In the genomic region with DNA sequence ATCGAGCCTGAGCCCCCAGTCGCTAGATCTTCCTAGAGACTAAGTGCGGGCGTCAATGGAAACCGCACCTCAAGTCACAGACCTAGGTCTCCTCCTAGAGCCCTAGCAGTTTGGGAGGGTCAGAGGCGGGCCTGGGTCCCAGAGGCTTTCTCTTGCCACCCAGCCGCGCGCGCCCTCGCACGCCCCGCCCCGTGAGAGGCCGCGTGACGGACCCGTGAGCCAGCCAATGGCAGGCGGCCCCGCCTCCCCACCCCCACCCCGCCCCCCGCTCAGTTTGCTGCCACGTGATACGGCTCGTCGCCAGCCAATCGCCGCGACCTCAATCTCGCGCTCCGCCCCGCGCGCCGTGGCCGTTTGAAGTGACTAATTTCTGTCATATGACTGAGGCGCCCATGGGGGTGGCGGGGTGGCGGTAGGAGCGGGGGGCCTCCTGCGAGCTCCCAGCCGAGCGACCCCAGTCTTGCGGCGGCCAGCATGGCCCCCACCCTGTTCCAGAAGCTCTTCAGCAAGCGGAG, we compare ENCODE assay signal across 8 mouse cellular contexts. TPM values are rescaled to one million over a fixed set of nuclear protein-coding genes. Genes with fewer than 3 reads are reported as not detected.
DNase-seq lines count a peak whose midpoint lies in the region; ATAC-seq and TF ChIP-seq lines count a peak whose summit lies in the region.

A gene (plus strand): TSS at position 377 of the 515 bp plus-strand sequence.

- no peak; the same call in 1 of the 2 replicates for TF ChIP-seq EP300 in liver, embryonic 14.5 days (IDR thresholded peaks at IDR 0.05; ENCODE audit: low read depth)
- no peak for TF ChIP-seq EP300 in stomach, postnatal 0 days (optimal IDR thresholded peaks at IDR 0.05)

- no peaks in the 10 kb centered on the region for H3K36me3 ChIP-seq in heart, embryonic 15.5 days
- no peaks in the 10 kb centered on the region for H3K36me3 ChIP-seq in liver, embryonic 14.5 days (replicated peaks; ENCODE audit: control insufficient read depth, insufficient read depth, low read depth)
- H3K36me3 ChIP-seq in neural tube, embryonic 11.5 days (ENCODE audit: control insufficient read depth, insufficient read depth, low read length), result no peaks in the 10 kb centered on the region
- H3K36me3 ChIP-seq in stomach, postnatal 0 days (ENCODE audit: control insufficient read depth, insufficient read depth, low read length), result no peaks in the 10 kb centered on the region

- peak within 1 kb of the TSS; percentile 98 for H3K4me3 ChIP-seq in heart, embryonic 15.5 days
- peak within 1 kb of the TSS; percentile 94 to 96 for H3K4me3 ChIP-seq in liver, embryonic 14.5 days (ENCODE audit: insufficient read depth in 1 of 2, low read depth in 2 of 2, low read length in 2 of 2)
- peak within 1 kb of the TSS; percentile 89 for H3K4me3 ChIP-seq in neural tube, embryonic 11.5 days (ENCODE audit: low read depth, low read length)
- H3K4me3 ChIP-seq in stomach, postnatal 0 days (ENCODE audit: low read depth, low read length), result peak within 1 kb of the TSS; percentile 98

- no peak for TF ChIP-seq CTCF in liver, embryonic 14.5 days (IDR thresholded peaks at IDR 0.05; ENCODE audit: low read depth)
- TF ChIP-seq CTCF in stomach, postnatal 0 days (IDR thresholded peaks at IDR 0.05; ENCODE audit: low read depth), result no peak

- peak; percentile 85 for ATAC-seq in CD4-positive, CD25-positive, alpha-beta regulatory T cell, adult 4 months
- ATAC-seq in heart, embryonic 15.5 days (replicated peaks; ENCODE audit: insufficient number of reproducible peaks, insufficient read depth, low FRiP score, low read depth), result peak; percentile 97
- peak; percentile 97 for ATAC-seq in liver, embryonic 14.5 days (ENCODE audit: insufficient read depth)
- peak; percentile 97 for ATAC-seq in neural tube, embryonic 11.5 days (ENCODE audit: insufficient read depth, low FRiP score, low TSS enrichment)
- peak; percentile 97 for ATAC-seq in stomach, postnatal 0 days (ENCODE audit: low FRiP score, low TSS enrichment)

- DNase-seq in c-Kit-negative CD71-positive TER-119-positive erythroid progenitor cells, embryonic 14.5 days (ENCODE audit: low read depth, low spot score), result peak; percentile 84
- peak; percentile 49 for DNase-seq in fibroblast of lung, adult 2 months (ENCODE audit: low read depth)
- DNase-seq in kidney, postnatal 25 days, result peak; percentile 98
- peak; percentile 83 to 87 (median 84) for DNase-seq in liver, embryonic 14.5 days (ENCODE audit: low read depth in 3 of 3, low spot score in 3 of 3)
- DNase-seq in neural tube, embryonic 11.5 days (ENCODE audit: low spot score), result peak; percentile 94
- peak; percentile 96 for DNase-seq in stomach, postnatal 0 days (ENCODE audit: low spot score)

- H3K4me2 ChIP-seq in heart, embryonic 15.5 days, result peak within 1 kb of the TSS; percentile 66
- H3K4me2 ChIP-seq in liver, embryonic 14.5 days (ENCODE audit: low read depth), result peak within 1 kb of the TSS; percentile 71
- H3K4me2 ChIP-seq in neural tube, embryonic 11.5 days (ENCODE audit: low read depth), result peak within 1 kb of the TSS; percentile 70
- peak within 1 kb of the TSS; percentile 73 for H3K4me2 ChIP-seq in stomach, postnatal 0 days (replicated peaks; ENCODE audit: low read depth)

- peak within 1 kb of the TSS; percentile 95 for H3K27ac ChIP-seq in heart, embryonic 15.5 days
- peak within 1 kb of the TSS; percentile 65 for H3K27ac ChIP-seq in liver, embryonic 14.5 days
- H3K27ac ChIP-seq in neural tube, embryonic 11.5 days (ENCODE audit: low read depth, low read length), result peak within 1 kb of the TSS; percentile 63
- peak within 1 kb of the TSS; percentile 93 for H3K27ac ChIP-seq in stomach, postnatal 0 days (replicated peaks)

- under 1% methylated on average over 44 of the region's 47 CpGs for WGBS in heart, embryonic 15.5 days
- under 1% methylated on average over 47 of the region's 47 CpGs for WGBS in liver, embryonic 14.5 days (ENCODE audit: insufficient replicate concordance)
- WGBS in neural tube, embryonic 11.5 days, result 1% methylated on average over 39 of the region's 47 CpGs
- WGBS in stomach, postnatal 0 days, result under 1% methylated on average over 39 of the region's 47 CpGs

- peaks cover 11% of the 10 kb centered on the region for H3K4me1 ChIP-seq in heart, embryonic 15.5 days (replicated peaks)
- peaks cover 6 to 13% of the 10 kb centered on the region in 2 experiments for H3K4me1 ChIP-seq in liver, embryonic 14.5 days (replicated peaks; ENCODE audit: control insufficient read depth in 2 of 2, insufficient read depth in 2 of 2, low read length in 1 of 2)
- peaks cover 11% of the 10 kb centered on the region for H3K4me1 ChIP-seq in neural tube, embryonic 11.5 days (ENCODE audit: control insufficient read depth, insufficient read depth, low read length)
- H3K4me1 ChIP-seq in stomach, postnatal 0 days (replicated peaks; ENCODE audit: control insufficient read depth, insufficient read depth), result peaks cover 2% of the 10 kb centered on the region; the same call in 1 of the 2 replicates

- peak within 1 kb of the TSS; percentile 96 for H3K9ac ChIP-seq in heart, embryonic 15.5 days
- H3K9ac ChIP-seq in liver, embryonic 14.5 days (replicated peaks), result peak within 1 kb of the TSS; percentile 98
- H3K9ac ChIP-seq in neural tube, embryonic 11.5 days (ENCODE audit: low read length), result peak within 1 kb of the TSS; percentile 86
- H3K9ac ChIP-seq in stomach, postnatal 0 days (ENCODE audit: low read length), result peak within 1 kb of the TSS; percentile 96

- no peaks in the 10 kb centered on the region for H3K27me3 ChIP-seq in heart, embryonic 15.5 days
- no peaks in the 10 kb centered on the region; the same call in 1 of the 2 replicates for H3K27me3 ChIP-seq in liver, embryonic 14.5 days (ENCODE audit: control insufficient read depth, insufficient read depth, low read length)
- no peaks in the 10 kb centered on the region for H3K27me3 ChIP-seq in neural tube, embryonic 11.5 days (ENCODE audit: control insufficient read depth, insufficient read depth, low read length)
- H3K27me3 ChIP-seq in stomach, postnatal 0 days (ENCODE audit: control insufficient read depth, insufficient read depth, low read length), result no peaks in the 10 kb centered on the region

- no peaks in the 10 kb centered on the region for H3K9me3 ChIP-seq in heart, embryonic 15.5 days (replicated peaks)
- no peaks in the 10 kb centered on the region for H3K9me3 ChIP-seq in liver, embryonic 14.5 days (ENCODE audit: control insufficient read depth, low read length)
- H3K9me3 ChIP-seq in neural tube, embryonic 11.5 days (ENCODE audit: control insufficient read depth, low read length), result no peaks in the 10 kb centered on the region
- H3K9me3 ChIP-seq in stomach, postnatal 0 days (ENCODE audit: control insufficient read depth, low read length), result no peaks in the 10 kb centered on the region

RNA-seq across cellular contexts. Expression of the gene that starts here (rescaled TPM):
- polyA plus RNA-seq in CD4-positive, CD25-positive, alpha-beta regulatory T cell, adult 4 months (2017; shearing (Covaris generic)), result 10 to 100 TPM; 12.7 to 12.9 TPM
- 8.5 and 9.2 TPM in 2 replicates for polyA plus RNA-seq in heart, embryonic 15.5 days (2015; fragmentation: Nextera tagmentation; extraction: Ambion mirVana)
- 1.7 and 2.6 TPM in 2 replicates for polyA plus RNA-seq in liver, embryonic 14.5 days (2012; rRNA removed)
- 4.6 and 4.9 TPM in 2 replicates for polyA plus RNA-seq in liver, embryonic 14.5 days (2014; fragmentation: Nextera tagmentation; extraction: Ambion mirVana)
- polyA plus RNA-seq in neural tube, embryonic 11.5 days (2014; fragmentation: Nextera tagmentation; extraction: Ambion mirVana), result 12.9 and 13.8 TPM in 2 replicates
- 5.1 and 5.3 TPM in 2 replicates for polyA plus RNA-seq in stomach, postnatal 0 days (2015; fragmentation: Nextera tagmentation; extraction: Ambion mirVana)

Comparison
In these comparisons a context has a peak if more than half of its experiments do, and no peak if none do; other contexts are left out.
1. Peak in every context shown above with its lines: DNase-seq, ATAC-seq, H3K4me3 ChIP-seq and H3K27ac ChIP-seq.